Mouse (Mus musculus): ENCODE data around the gene Lrrc23.
"Not testable (repeated sequence)": the region's sequence is repeated elsewhere in the genome, so short reads cannot be mapped to it uniquely, and the experiment has no call there.

Gene Lrrc23

GRCm38 (mm10) chr6:124807986-124808357 lies 28.4 kb upstream of the Lrrc23 start:
- DNase-seq (ENCODE audit: low spot score in 2 of 2), result no peak

GRCm38 (mm10) chr6:124807366-124807765 lies 27.8 kb upstream of the Lrrc23 start:
- no peak for DNase-seq (ENCODE audit: low spot score in 2 of 2)

GRCm38 (mm10) chr6:124806446-124807140 lies 27.1 kb upstream of the Lrrc23 start:
- no peak for DNase-seq (ENCODE audit: low spot score in 2 of 2)

- peak; percentile 96 for DNase-seq (ENCODE audit: low spot score in 2 of 2)
Measured at GRCm38 (mm10) chr6:124805341-124806321, 26.1 kb upstream of the Lrrc23 start.

GRCm38 (mm10) chr6:124804341-124804740 lies 24.8 kb upstream of the Lrrc23 start:
- DNase-seq (ENCODE audit: low spot score in 2 of 2), result no peak

- DNase-seq (ENCODE audit: low spot score in 2 of 2), result not testable (repeated sequence)
Measured at GRCm38 (mm10) chr6:124803691-124804090, 24.2 kb upstream of the Lrrc23 start.

GRCm38 (mm10) chr6:124803061-124803460 lies 23.5 kb upstream of the Lrrc23 start:
- no peak for DNase-seq (ENCODE audit: low spot score in 2 of 2)

- DNase-seq (ENCODE audit: low spot score in 2 of 2), result not testable (repeated sequence)
Measured at GRCm38 (mm10) chr6:124802400-124802799, 22.9 kb upstream of the Lrrc23 start.

GRCm38 (mm10) chr6:124796200-124796599 lies 16.7 kb upstream of the Lrrc23 start:
- no peak for DNase-seq (ENCODE audit: low spot score in 2 of 2)

GRCm38 (mm10) chr6:124795781-124796180 lies 16.3 kb upstream of the Lrrc23 start:
- DNase-seq (ENCODE audit: low spot score in 2 of 2), result no peak

- DNase-seq (ENCODE audit: low spot score in 2 of 2), result no peak
Measured at GRCm38 (mm10) chr6:124791911-124792310, 12.4 kb upstream of the Lrrc23 start.

GRCm38 (mm10) chr6:124790121-124790520 lies 10.6 kb upstream of the Lrrc23 start:
- DNase-seq (ENCODE audit: low spot score in 2 of 2), result no peak

GRCm38 (mm10) chr6:124789519-124789918 lies 10.0 kb upstream of the Lrrc23 start:
- DNase-seq (ENCODE audit: low spot score in 2 of 2), result no peak

GRCm38 (mm10) chr6:124787722-124788121 lies 8.2 kb upstream of the Lrrc23 start:
- no peak for DNase-seq (ENCODE audit: low spot score in 2 of 2)

GRCm38 (mm10) chr6:124786756-124787420 lies 7.4 kb upstream of the Lrrc23 start:
- DNase-seq (ENCODE audit: low spot score in 2 of 2), result no peak

- no peak for DNase-seq (ENCODE audit: low spot score in 2 of 2)
Measured at GRCm38 (mm10) chr6:124782436-124782835, 2.9 kb upstream of the Lrrc23 start.

GRCm38 (mm10) chr6:124780917-124781316 lies 1.4 kb upstream of the Lrrc23 start:
- no peak for DNase-seq (ENCODE audit: low spot score in 2 of 2)

GRCm38 (mm10) chr6:124779984-124780416 lies 473 bp upstream of the Lrrc23 start:
- DNase-seq (ENCODE audit: low spot score in 2 of 2), result no peak

GRCm38 (mm10) chr6:124770511-124770910 lies 9.0 kb downstream of the Lrrc23 start:
- DNase-seq (ENCODE audit: low spot score in 2 of 2), result no peak

- no peak for DNase-seq (ENCODE audit: low spot score in 2 of 2)
Measured at GRCm38 (mm10) chr6:124770013-124770412, 9.5 kb downstream of the Lrrc23 start.

- DNase-seq (ENCODE audit: low spot score in 2 of 2), result peak; percentile 76 to 79
Measured at GRCm38 (mm10) chr6:124769101-124769765, 10.3 kb downstream of the Lrrc23 start, which contains the start of gene Eno2. TSS of gene Eno2 (minus strand) at chr6:124769673.

GRCm38 (mm10) chr6:124768704-124769044 lies 10.9 kb downstream of the Lrrc23 start:
- DNase-seq (ENCODE audit: low spot score in 2 of 2), result no peak

All from right cerebral cortex, postnatal 36 days (tissue).